Mouse (Mus musculus): ENCODE measurements at regions not wholly inside any gene's neighbourhood (a gene's known extent, or its start where the extent isn't known, plus 50 kb on each side); places are given as distances from the start of the nearest gene placed in this dataset.

- no peak for ATAC-seq (ENCODE audit: extremely low read depth, insufficient number of reproducible peaks, low FRiP score, low TSS enrichment)
- Histone ChIP-seq H3K4me3 (no peak overlapping the region), H3K27ac (replicated peaks) (no peak overlapping the region), H3K27me3 (replicated peaks) (peaks cover 42% of the 10 kb centered on the region), H3K4me1 (no peaks in the 10 kb centered on the region), H3K9me3 (peaks cover 8% of the 10 kb centered on the region), H3K9ac (no peak overlapping the region), H3K36me3 (no peaks in the 10 kb centered on the region), H3K4me2 (no peak overlapping the region)
- WGBS, result 51% methylated on average over 8 of the region's 8 CpGs
Observed at GRCm38 (mm10) chr5:120315116-120315515, 116.4 kb upstream of the Lhx5 start.

GRCm38 (mm10) chr5:120318951-120319350 lies 112.5 kb upstream of the Lhx5 start:
- no peaks in the 10 kb centered on the region for H3K9me3 ChIP-seq
- peaks cover 3% of the 10 kb centered on the region; the same call in 1 of the 2 replicates for H3K4me1 ChIP-seq
- H3K9ac ChIP-seq, result no peak overlapping the region
- H3K4me2 ChIP-seq, result no peak overlapping the region
- WGBS, result 15% methylated on average over 1 of the region's 1 CpGs
- peaks cover 80% of the 10 kb centered on the region for H3K27me3 ChIP-seq (replicated peaks)
- ATAC-seq (ENCODE audit: extremely low read depth, insufficient number of reproducible peaks, low FRiP score, low TSS enrichment), result no peak
- H3K36me3 ChIP-seq, result no peaks in the 10 kb centered on the region
- H3K4me3 ChIP-seq, result no peak overlapping the region
- H3K27ac ChIP-seq (replicated peaks), result no peak overlapping the region

- Histone ChIP-seq H3K9me3 (no peaks in the 10 kb centered on the region), H3K4me3 (peak overlapping the region; percentile 17), H3K36me3 (no peaks in the 10 kb centered on the region), H3K4me1 (peaks cover 7% of the 10 kb centered on the region; the same call in 1 of the 2 replicates), H3K27me3 (replicated peaks) (peaks cover 86% of the 10 kb centered on the region), H3K4me2 (peak overlapping the region; percentile 56), H3K27ac (replicated peaks) (no peak overlapping the region), H3K9ac (peak overlapping the region; percentile 28; the same call in 1 of the 2 replicates)
- 3% methylated on average over 29 of the region's 30 CpGs for WGBS
- no peak for ATAC-seq (ENCODE audit: extremely low read depth, insufficient number of reproducible peaks, low FRiP score, low TSS enrichment)
Observed at GRCm38 (mm10) chr5:120322031-120322731, 109.3 kb upstream of the Lhx5 start.

GRCm38 (mm10) chr5:120322732-120323316 lies 108.7 kb upstream of the Lhx5 start:
- no peak overlapping the region for H3K27ac ChIP-seq (replicated peaks)
- H3K27me3 ChIP-seq (replicated peaks), result peaks cover 87% of the 10 kb centered on the region
- peak overlapping the region; percentile 17 for H3K4me3 ChIP-seq
- ATAC-seq (ENCODE audit: extremely low read depth, insufficient number of reproducible peaks, low FRiP score, low TSS enrichment), result no peak
- peaks cover 7% of the 10 kb centered on the region; the same call in 1 of the 2 replicates for H3K4me1 ChIP-seq
- peak overlapping the region; percentile 28; the same call in 1 of the 2 replicates for H3K9ac ChIP-seq
- WGBS, result 19% methylated on average over 12 of the region's 12 CpGs
- H3K9me3 ChIP-seq, result no peaks in the 10 kb centered on the region
- H3K36me3 ChIP-seq, result no peaks in the 10 kb centered on the region
- peak overlapping the region; percentile 56 for H3K4me2 ChIP-seq

GRCm38 (mm10) chr5:120324111-120324510 lies 107.4 kb upstream of the Lhx5 start:
- no peaks in the 10 kb centered on the region for H3K9me3 ChIP-seq
- ATAC-seq (ENCODE audit: extremely low read depth, insufficient number of reproducible peaks, low FRiP score, low TSS enrichment), result no peak
- H3K27me3 ChIP-seq (replicated peaks), result peaks cover 79% of the 10 kb centered on the region
- H3K4me2 ChIP-seq, result no peak overlapping the region
- H3K4me1 ChIP-seq, result peaks cover 7% of the 10 kb centered on the region; the same call in 1 of the 2 replicates
- WGBS, result 74% methylated on average over 2 of the region's 2 CpGs
- H3K4me3 ChIP-seq, result no peak overlapping the region
- no peaks in the 10 kb centered on the region for H3K36me3 ChIP-seq
- H3K9ac ChIP-seq, result no peak overlapping the region
- H3K27ac ChIP-seq (replicated peaks), result no peak overlapping the region

GRCm38 (mm10) chr5:120325386-120325910 lies 106.1 kb upstream of the Lhx5 start:
- no peaks in the 10 kb centered on the region for H3K9me3 ChIP-seq
- H3K4me3 ChIP-seq, result no peak overlapping the region; the same call in 1 of the 2 replicates
- no peak overlapping the region for H3K9ac ChIP-seq
- no peak; the same call in 1 of the 2 replicates for ATAC-seq (ENCODE audit: extremely low read depth, insufficient number of reproducible peaks, low FRiP score, low TSS enrichment)
- no peak overlapping the region for H3K27ac ChIP-seq (replicated peaks)
- peaks cover 7% of the 10 kb centered on the region; the same call in 1 of the 2 replicates for H3K4me1 ChIP-seq
- H3K4me2 ChIP-seq, result peak overlapping the region; percentile 28
- no peaks in the 10 kb centered on the region for H3K36me3 ChIP-seq
- H3K27me3 ChIP-seq (replicated peaks), result peaks cover 75% of the 10 kb centered on the region
- WGBS, result 26% methylated on average over 16 of the region's 16 CpGs

- ATAC-seq (ENCODE audit: extremely low read depth, insufficient number of reproducible peaks, low FRiP score, low TSS enrichment), result no peak
- no peaks in the 10 kb centered on the region; the same call in 1 of the 2 replicates for H3K9me3 ChIP-seq
- H3K9ac ChIP-seq, result no peak overlapping the region
- no peak overlapping the region for H3K4me3 ChIP-seq
- H3K27me3 ChIP-seq (replicated peaks), result peaks cover 39% of the 10 kb centered on the region
- H3K36me3 ChIP-seq, result no peaks in the 10 kb centered on the region
- no peak overlapping the region for H3K27ac ChIP-seq (replicated peaks)
- H3K4me2 ChIP-seq, result no peak overlapping the region
- WGBS, result 63% methylated on average over 14 of the region's 14 CpGs
- H3K4me1 ChIP-seq, result no peaks in the 10 kb centered on the region
Observed at GRCm38 (mm10) chr5:120332030-120332429, 99.5 kb upstream of the Lhx5 start.

GRCm38 (mm10) chr5:120339162-120339561 lies 92.3 kb upstream of the Lhx5 start:
- no peak for ATAC-seq (ENCODE audit: extremely low read depth, insufficient number of reproducible peaks, low FRiP score, low TSS enrichment)
- WGBS, result 77% methylated on average over 2 of the region's 2 CpGs

GRCm38 (mm10) chr5:120340696-120341231 lies 90.7 kb upstream of the Lhx5 start:
- Histone ChIP-seq H3K4me3 (no peak overlapping the region), H3K27me3 (replicated peaks) (peaks cover 28% of the 10 kb centered on the region), H3K36me3 (no peaks in the 10 kb centered on the region), H3K4me2 (no peak overlapping the region), H3K9me3 (no peaks in the 10 kb centered on the region), H3K4me1 (no peaks in the 10 kb centered on the region), H3K27ac (replicated peaks) (no peak overlapping the region), H3K9ac (no peak overlapping the region)
- no peak for ATAC-seq (ENCODE audit: extremely low read depth, insufficient number of reproducible peaks, low FRiP score, low TSS enrichment)
- 33% methylated on average over 3 of the region's 3 CpGs for WGBS

More at GRCm38 (mm10) chr5:120339162-120339561, 92.3 kb upstream of the Lhx5 start:
- Histone ChIP-seq H3K4me3 (no peak overlapping the region), H3K4me2 (no peak overlapping the region), H3K9me3 (no peaks in the 10 kb centered on the region), H3K36me3 (no peaks in the 10 kb centered on the region), H3K27me3 (replicated peaks) (peaks cover 44% of the 10 kb centered on the region), H3K4me1 (no peaks in the 10 kb centered on the region), H3K27ac (replicated peaks) (no peak overlapping the region), H3K9ac (no peak overlapping the region)

GRCm38 (mm10) chr5:120350461-120350860 lies 81.0 kb upstream of the Lhx5 start:
- Histone ChIP-seq H3K4me1 (no peaks in the 10 kb centered on the region), H3K27ac (replicated peaks) (no peak overlapping the region), H3K4me2 (no peak overlapping the region), H3K27me3 (replicated peaks) (peaks cover 34% of the 10 kb centered on the region), H3K9ac (no peak overlapping the region), H3K4me3 (no peak overlapping the region), H3K36me3 (no peaks in the 10 kb centered on the region), H3K9me3 (no peaks in the 10 kb centered on the region)
- WGBS, result 80% methylated on average over 3 of the region's 3 CpGs
- ATAC-seq (ENCODE audit: extremely low read depth, insufficient number of reproducible peaks, low FRiP score, low TSS enrichment), result no peak

- ATAC-seq (ENCODE audit: extremely low read depth, insufficient number of reproducible peaks, low FRiP score, low TSS enrichment), result no peak
- H3K9me3 ChIP-seq, result no peaks in the 10 kb centered on the region
- WGBS, result 31% methylated on average over 5 of the region's 5 CpGs
- no peak overlapping the region for H3K4me3 ChIP-seq
- H3K27ac ChIP-seq (replicated peaks), result no peak overlapping the region
- H3K4me2 ChIP-seq, result no peak overlapping the region
- peaks cover 48% of the 10 kb centered on the region for H3K27me3 ChIP-seq (replicated peaks)
- H3K9ac ChIP-seq, result no peak overlapping the region
- no peaks in the 10 kb centered on the region for H3K4me1 ChIP-seq
- no peaks in the 10 kb centered on the region for H3K36me3 ChIP-seq
Observed at GRCm38 (mm10) chr5:120351827-120352226, 79.7 kb upstream of the Lhx5 start.
